19 mouse cellular contexts compared by ENCODE assay signal in the genomic region with DNA sequence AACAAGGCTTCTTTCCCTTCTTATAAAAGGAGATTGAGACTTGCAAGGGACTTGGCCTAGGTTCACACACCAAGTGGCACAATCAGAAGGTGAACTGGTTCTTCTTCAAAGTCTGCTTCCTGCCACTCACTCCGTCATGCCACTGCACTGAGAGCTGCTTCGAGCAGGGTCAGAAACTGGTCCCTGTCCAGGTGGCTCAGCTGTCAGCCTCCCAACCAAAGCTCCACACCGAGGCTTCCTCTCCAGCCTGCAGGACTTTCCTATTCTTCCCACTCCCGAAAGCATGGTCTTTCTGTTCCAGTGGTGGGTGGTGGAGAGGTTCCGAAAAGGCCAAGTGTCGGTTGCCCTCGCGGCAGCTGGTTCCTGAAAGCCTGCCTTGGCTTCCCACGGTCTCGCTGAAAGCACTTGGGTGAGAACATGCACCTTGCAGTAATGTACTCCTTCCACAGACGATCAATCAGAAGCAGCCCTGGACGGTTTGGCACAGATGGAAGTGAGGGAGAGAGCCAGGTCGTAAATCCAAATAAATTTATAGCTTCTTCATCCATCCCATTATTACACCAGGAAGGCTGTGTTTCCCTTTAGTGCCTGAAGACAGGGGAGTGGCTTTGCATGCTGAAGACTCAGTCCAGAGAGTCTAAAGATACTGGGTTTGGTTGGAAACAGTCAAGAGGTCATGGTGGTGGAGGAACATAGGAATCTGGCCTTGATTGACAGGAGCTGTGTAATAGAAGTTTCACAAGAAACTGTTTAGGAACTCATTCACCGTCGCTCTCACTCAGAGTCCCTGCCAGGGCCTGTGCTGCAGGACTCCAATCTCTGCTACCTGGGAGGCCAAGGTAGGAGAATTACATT.
A peak's percentile ranks its signal among the peaks of the same experiment; 100 is the strongest.
DNase-seq lines count a peak whose midpoint lies in the region; ATAC-seq lines count a peak whose summit lies in the region.
"Had no signal": no experiment of that assay in that cellular context is flagged by ENCODE, and none has a peak within 500 bp of the region (broad histone marks: within the 10 kb centered on the region; RNA-seq: fewer than 3 reads in every experiment).

No protein-coding gene starts in this region.

- H3K9me3 ChIP-seq in neural tube, embryonic 13.5 days = no peaks in the 10 kb centered on the region
- H3K9me3 ChIP-seq: embryonic facial prominence, embryonic 12.5 days; forebrain, embryonic 13.5 days; heart, embryonic 12.5 days; hindbrain, embryonic 15.5 days had no signal

- no peak overlapping the region for H3K4me3 ChIP-seq in neural tube, embryonic 13.5 days
- H3K4me3 ChIP-seq: embryonic facial prominence, embryonic 12.5 days; forebrain, embryonic 13.5 days; heart, embryonic 12.5 days; hindbrain, embryonic 15.5 days had no signal

- 54% methylated on average over 15 of the region's 15 CpGs for WGBS in neural tube, embryonic 13.5 days

- peaks cover 46% of the 10 kb centered on the region for H3K27me3 ChIP-seq in neural tube, embryonic 13.5 days

- peak; percentile 52; the same call in 1 of the 2 replicates for ATAC-seq in neural tube, embryonic 13.5 days (ENCODE audit: low read depth)
- ATAC-seq in erythroblast, adult 5-6 weeks (replicated peaks; ENCODE audit: low FRiP score, poor library complexity, severe bottlenecking) = no peak
- ATAC-seq: forebrain, embryonic 13.5 days; forebrain, postnatal 0 days had no signal

- intact Hi-C loops in heart, postnatal 14 days (cut with DNase I) = loop anchor here (10.0 kb wide), 1 partner anchor 269 kb away; no protein-coding TSS in a partner anchor

- H3K4me1 ChIP-seq in neural tube, embryonic 13.5 days (replicated peaks) = peaks cover 17% of the 10 kb centered on the region
- H3K4me1 ChIP-seq: embryonic facial prominence, embryonic 12.5 days; heart, embryonic 12.5 days had no signal

- 0 out of 2 replicates have a peak overlapping the region, but pooled peaks have one; percentile 1 for H3K27ac ChIP-seq in neural tube, embryonic 13.5 days (replicated peaks)
- H3K27ac ChIP-seq: embryonic facial prominence, embryonic 12.5 days; forebrain, embryonic 13.5 days; hindbrain, embryonic 15.5 days had no signal

- no peak overlapping the region for H3K4me2 ChIP-seq in neural tube, embryonic 13.5 days
- H3K4me2 ChIP-seq: embryonic facial prominence, embryonic 12.5 days; forebrain, embryonic 13.5 days; heart, embryonic 12.5 days; hindbrain, embryonic 15.5 days had no signal

- DNase-seq in neural tube, embryonic 10.5 days (ENCODE audit: extremely low spot score, low spot score) = no peak
- peak; percentile 3 to 20 for DNase-seq in kidney, adult 8-10 months
- DNase-seq in kidney, postnatal 10 days = peak; percentile 55
- DNase-seq in kidney, postnatal 4 days = peak; percentile 45
- no peak for DNase-seq in heart, postnatal 14 days
- DNase-seq: adrenal gland, adult 8-10 months; adrenal gland, postnatal 36 days; cerebellum, adult 11 months; cerebellum, adult 8-10 months; cerebellum, postnatal 14 days; forebrain, postnatal 0 days; gastrocnemius, postnatal 14 days; heart, postnatal 36 days had no signal

- no peaks in the 10 kb centered on the region for H3K36me3 ChIP-seq in neural tube, embryonic 13.5 days
- H3K36me3 ChIP-seq: embryonic facial prominence, embryonic 12.5 days; heart, embryonic 12.5 days; hindbrain, embryonic 15.5 days had no signal

- no peak overlapping the region for H3K9ac ChIP-seq in neural tube, embryonic 13.5 days
- H3K9ac ChIP-seq: embryonic facial prominence, embryonic 12.5 days; forebrain, embryonic 13.5 days; forebrain, postnatal 0 days; heart, embryonic 12.5 days; hindbrain, embryonic 15.5 days had no signal

Comparison
In these comparisons a context has a peak if more than half of its experiments do, and no peak if none do; other contexts are left out.
1. DNase-seq: peak in kidney, adult 8-10 months (2 of 2), kidney, postnatal 10 days (single experiment) and kidney, postnatal 4 days (2 of 2); none in neural tube, embryonic 10.5 days (single experiment) and heart, postnatal 14 days (0 of 2).